Mouse (Mus musculus) E14TG2a.4 (cell line): ENCODE measurements at regions not wholly inside any gene's neighbourhood (a gene's known extent, or its start where the extent isn't known, plus 50 kb on each side); places are given as distances from the start of the nearest gene placed in this dataset.

Experiments used
- CTCF ChIP-seq: conservative IDR thresholded peaks from 2 replicates; pipeline ENCODE4 v1.5.1; 2014; ENCODE audit warnings: low read length
- NANOG ChIP-seq: IDR thresholded peaks from 2 replicates; pipeline ENCODE4 v1.6.1; 2014; ENCODE audit warnings: borderline replicate concordance, low read length, mixed read lengths
- POU5F1 ChIP-seq: IDR thresholded peaks from 2 replicates; pipeline ENCODE4 v1.6.1; 2014; ENCODE audit warnings: low read length, borderline replicate concordance

DNA sequence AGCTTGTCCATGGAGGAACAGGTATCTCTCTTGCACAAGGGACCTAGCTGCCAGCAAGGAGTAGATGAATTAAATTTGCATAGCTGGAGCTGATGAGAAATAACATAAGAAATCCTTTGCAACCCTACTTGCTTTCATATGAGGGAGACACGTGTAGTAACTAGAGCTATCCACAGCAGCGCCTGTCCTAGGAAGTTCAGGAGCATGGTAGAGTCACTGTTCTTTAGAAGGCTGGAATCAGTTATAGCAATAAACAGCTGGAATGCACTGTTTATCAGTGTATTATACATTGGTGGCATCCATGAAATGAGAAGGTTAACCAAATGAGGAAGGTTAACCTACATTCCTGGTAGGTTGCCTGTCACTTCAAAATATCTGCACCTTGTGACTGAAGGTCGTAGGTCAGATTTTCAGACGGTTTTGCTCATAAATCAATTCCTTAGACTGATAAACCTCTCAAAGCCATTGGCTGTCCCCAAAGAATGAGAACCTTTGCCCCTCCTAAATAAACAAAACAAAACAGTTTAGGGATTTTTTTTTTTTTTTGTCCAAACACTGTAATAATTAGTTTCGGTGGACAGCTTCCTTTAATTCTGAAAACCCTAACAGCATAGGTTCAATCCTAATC, 60.8 kb downstream of the Plk2 start:
- TF ChIP-seq CTCF, result no peak
- no peak for TF ChIP-seq NANOG
- no peak for TF ChIP-seq POU5F1
